20 mouse cellular contexts compared by ENCODE assay signal in genomic region chr10:107359296-107359695, GRCm38 (mm10).
DNase-seq lines count a peak whose midpoint lies in the region; TF ChIP-seq lines count a peak whose summit lies in the region.
"Had no signal": no experiment of that assay in that cellular context is flagged by ENCODE, and none has a peak within 500 bp of the region (broad histone marks: within the 10 kb centered on the region; RNA-seq: fewer than 3 reads in every experiment).

No protein-coding gene starts in this region.

- TF ChIP-seq POLR2A in cerebellum, adult 2 months (IDR thresholded peaks at IDR 0.05; ENCODE audit: borderline replicate concordance, insufficient read depth, low read length) = no peak

- H3K27me3 ChIP-seq in cerebellum, adult 2 months (ENCODE audit: control insufficient read depth, insufficient read depth, low read length) = no peaks in the 10 kb centered on the region
- H3K27me3 ChIP-seq: CH12.LX; embryonic facial prominence, embryonic 12.5 days; forebrain, embryonic 13.5 days; forebrain, embryonic 15.5 days had no signal

- intact Hi-C loops in heart, postnatal 14 days (cut with DNase I) = no loop called here

- peak in 1 of 2 experiments; percentile 56 for DNase-seq in cerebellum, adult 2 months
- no peak for DNase-seq in cerebellum, adult 9-11 months
- peak; percentile 68 for DNase-seq in cerebellum, adult 9-10 months
- no peak for DNase-seq in cerebellum, postnatal 25 days
- DNase-seq in heart, adult 8-10 months (ENCODE audit: low spot score) = peak; percentile 4
- no peak for DNase-seq in heart, postnatal 14 days
- peak; percentile 19 for DNase-seq in skeletal muscle tissue, adult 2 months (ENCODE audit: low read depth, low spot score)
- DNase-seq in yolk sac, embryonic 10.5 days (ENCODE audit: low spot score) = no peak
- DNase-seq: adrenal gland, adult 2 months; adrenal gland, postnatal 10 days; adrenal gland, postnatal 25 days; B cell, adult 2 months; cerebellum, adult 11-12 months; cerebellum, postnatal 10 days; forebrain, postnatal 0 days had no signal

- peaks cover 25% of the 10 kb centered on the region; the same call in 1 of the 2 replicates for H3K4me1 ChIP-seq in cerebellum, adult 2 months (ENCODE audit: control insufficient read depth, insufficient read depth, low read length)
- H3K4me1 ChIP-seq: embryonic facial prominence, embryonic 10.5 days; embryonic facial prominence, embryonic 12.5 days; forebrain, embryonic 13.5 days; forebrain, embryonic 15.5 days had no signal

- H3K4me3 ChIP-seq in cerebellum, adult 2 months (replicated peaks; ENCODE audit: insufficient read depth, low read depth, low read length) = no peak overlapping the region
- H3K4me3 ChIP-seq: embryonic facial prominence, embryonic 10.5 days; embryonic facial prominence, embryonic 12.5 days; forebrain, embryonic 13.5 days; forebrain, embryonic 15.5 days had no signal

- peak overlapping the region; percentile 64; the same call in 1 of the 2 replicates for H3K27ac ChIP-seq in cerebellum, adult 2 months (ENCODE audit: insufficient read depth, low read length)
- H3K27ac ChIP-seq: embryonic facial prominence, embryonic 10.5 days; embryonic facial prominence, embryonic 12.5 days; forebrain, embryonic 13.5 days; forebrain, embryonic 15.5 days had no signal

- no peak for TF ChIP-seq CTCF in cerebellum, adult 2 months (IDR thresholded peaks at IDR 0.05; ENCODE audit: borderline replicate concordance, insufficient read depth, low read depth, low read length)

Comparison
In these comparisons a context has a peak if more than half of its experiments do, and no peak if none do; other contexts are left out.
1. DNase-seq: peak in cerebellum, adult 9-10 months (single experiment), heart, adult 8-10 months (single experiment) and skeletal muscle tissue, adult 2 months (single experiment); none in cerebellum, adult 9-11 months (single experiment), cerebellum, postnatal 25 days (0 of 2), heart, postnatal 14 days (0 of 2) and yolk sac, embryonic 10.5 days (single experiment).